Mouse (Mus musculus): ENCODE data around the gene Spred1.

- TF ChIP-seq EP300 (optimal IDR thresholded peaks at IDR 0.05) (no peak), CTCF (IDR thresholded peaks at IDR 0.05; ENCODE audit: low read depth) (no peak)
Measured at GRCm38 (mm10) chr2:117099316-117099715, 21.9 kb upstream of the Spred1 start.

Data from stomach, postnatal 0 days (tissue).